Mouse (Mus musculus): ENCODE data around the gene Stx3.

The Stx3 gene

DNA sequence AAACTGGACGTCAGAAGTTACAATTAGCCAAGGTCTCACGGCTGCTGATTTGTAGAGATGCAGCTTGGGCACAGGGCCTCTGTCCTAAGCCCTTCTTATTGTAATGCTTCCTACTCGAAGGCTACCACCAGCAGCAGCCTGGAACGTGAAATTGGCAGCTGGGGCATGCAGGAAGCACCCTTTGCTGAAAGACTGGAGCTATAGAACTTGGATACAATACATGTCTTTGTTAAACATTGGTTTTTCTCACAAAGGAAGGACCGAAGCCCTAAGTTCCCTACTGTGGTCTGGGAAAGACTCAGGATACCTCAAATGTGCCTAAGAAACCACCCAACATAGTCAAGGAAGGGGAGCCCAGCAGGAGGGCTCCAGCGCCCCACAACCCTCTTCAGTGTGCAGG lies 11.4 kb downstream of the Stx3 start:
- DNase-seq (ENCODE audit: low spot score in 2 of 2), result no peak

DNA sequence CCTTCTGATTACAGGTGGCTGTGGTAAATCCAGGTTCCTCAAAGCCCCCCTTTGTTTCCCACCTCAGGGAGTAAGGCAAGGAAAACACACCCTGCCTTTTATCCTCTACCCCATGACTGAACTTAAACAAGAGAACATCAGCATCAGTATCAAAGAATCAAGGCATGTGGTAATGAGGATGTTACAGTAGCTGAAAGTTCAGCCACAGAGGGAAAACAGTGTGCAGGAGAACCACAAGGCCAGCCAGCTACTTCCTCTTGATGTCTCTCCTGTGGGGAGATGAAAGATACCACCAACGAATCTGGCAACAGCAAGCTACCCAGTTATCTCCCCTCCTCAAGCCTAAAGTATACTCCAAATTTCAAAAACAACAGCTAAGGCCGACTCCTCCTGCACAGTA lies 12.0 kb downstream of the Stx3 start:
- DNase-seq (ENCODE audit: low spot score in 2 of 2), result peak; percentile 5 to 7

DNA sequence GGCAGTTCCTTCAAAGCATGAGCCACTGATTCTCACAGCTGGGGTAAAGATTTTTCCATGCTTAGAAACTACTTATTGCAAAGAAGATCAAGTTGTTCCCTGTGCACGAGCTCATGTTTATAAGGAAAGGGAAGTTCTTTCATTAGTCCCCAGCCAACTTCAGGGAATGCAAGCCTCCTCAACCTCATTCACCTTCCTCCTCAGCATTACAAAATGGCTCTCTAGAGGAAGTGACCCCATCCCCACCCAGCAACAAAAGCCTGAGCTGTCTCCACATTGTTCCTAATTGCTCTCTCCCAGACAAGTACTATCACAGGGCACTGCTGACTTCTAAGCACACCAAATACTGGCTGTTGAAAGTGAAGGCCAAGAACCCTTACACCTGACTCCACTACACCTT lies 14.8 kb downstream of the Stx3 start:
- no peak for DNase-seq (ENCODE audit: low spot score in 2 of 2)

DNA sequence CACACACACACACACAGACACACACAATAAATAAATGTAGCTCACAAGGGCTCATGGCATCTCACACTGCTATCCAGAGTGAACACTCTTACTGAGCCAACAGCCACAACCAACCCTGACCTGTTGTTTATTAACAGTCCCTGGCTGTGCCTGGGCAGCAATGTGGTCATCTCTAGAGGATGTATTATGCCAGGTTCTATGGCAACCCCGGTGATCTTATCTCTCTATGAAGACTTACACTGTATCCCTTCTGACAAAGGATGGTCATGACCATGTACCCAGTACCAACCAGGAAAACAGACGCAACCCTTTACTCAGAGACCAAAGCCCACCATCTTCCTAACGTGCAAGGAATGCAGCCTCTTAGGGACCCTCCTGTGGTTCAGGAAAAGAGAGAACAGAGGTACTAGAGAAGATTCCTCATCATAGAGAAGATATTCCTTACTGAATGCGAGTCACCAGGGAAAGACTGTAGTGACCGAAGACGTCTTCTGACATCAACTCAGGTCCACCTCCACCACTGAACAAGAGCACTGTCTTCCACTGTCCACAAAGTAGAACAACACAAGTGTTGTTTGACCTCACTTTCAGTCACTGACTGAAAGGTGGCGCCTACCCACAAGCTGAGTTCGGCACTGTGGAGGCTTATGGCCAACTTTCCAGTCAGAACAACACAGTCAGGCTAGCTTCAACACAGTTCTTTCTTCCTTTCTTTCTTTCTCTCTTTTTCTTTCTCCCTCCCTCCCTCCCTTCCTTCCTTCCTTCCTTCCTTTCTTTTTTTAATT lies 18.5 kb downstream of the Stx3 start:
- no peak for DNase-seq (ENCODE audit: low spot score in 2 of 2)

DNA sequence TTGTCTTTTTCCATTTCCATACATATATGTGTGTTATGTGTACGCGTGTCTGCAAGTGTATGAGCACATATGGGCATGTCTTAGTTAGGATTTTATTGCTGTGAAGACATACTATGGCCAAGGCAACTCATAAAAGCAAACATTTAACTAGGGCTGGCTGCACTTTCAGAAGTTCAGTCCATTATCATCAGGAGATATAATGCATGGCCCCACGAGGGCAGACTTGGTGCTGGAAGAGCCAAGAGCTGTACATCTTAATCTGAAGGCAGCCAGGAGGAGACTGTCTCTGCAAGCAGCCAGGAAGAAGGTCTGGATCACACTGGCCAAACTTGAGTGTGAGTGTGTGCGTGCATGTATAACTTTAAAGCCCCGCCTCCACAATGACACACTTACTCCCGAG lies 24.8 kb downstream of the Stx3 start:
- DNase-seq (ENCODE audit: low spot score in 2 of 2), result no peak

DNA sequence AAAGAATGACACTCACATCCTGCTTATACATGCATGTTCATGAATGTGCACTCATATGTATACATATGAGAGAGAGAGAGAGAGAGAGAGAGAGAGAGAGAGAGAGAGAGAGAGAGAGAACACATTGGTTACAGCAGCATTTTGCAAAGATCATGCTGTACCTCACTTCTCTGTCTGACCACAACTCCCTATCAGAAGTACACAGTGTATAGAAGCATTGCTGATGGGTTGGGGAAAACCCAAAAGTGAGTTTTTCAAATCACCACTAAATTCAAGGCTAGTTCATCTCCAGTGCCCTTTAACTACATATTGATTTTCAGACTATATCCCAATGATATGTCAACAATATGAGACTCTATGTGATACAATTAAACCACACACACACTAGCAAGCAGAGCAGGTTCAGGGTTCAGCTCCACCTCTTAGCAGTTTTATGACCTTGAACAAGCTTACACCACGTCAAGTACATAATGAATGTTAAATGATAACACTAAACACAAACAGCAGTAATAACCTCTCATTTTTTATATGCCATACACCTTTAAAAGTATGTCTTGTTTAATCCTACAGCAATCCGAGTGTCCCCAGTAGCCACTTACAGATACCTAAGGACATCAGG lies 25.4 kb downstream of the Stx3 start:
- DNase-seq (ENCODE audit: low spot score in 2 of 2), result no peak

DNA sequence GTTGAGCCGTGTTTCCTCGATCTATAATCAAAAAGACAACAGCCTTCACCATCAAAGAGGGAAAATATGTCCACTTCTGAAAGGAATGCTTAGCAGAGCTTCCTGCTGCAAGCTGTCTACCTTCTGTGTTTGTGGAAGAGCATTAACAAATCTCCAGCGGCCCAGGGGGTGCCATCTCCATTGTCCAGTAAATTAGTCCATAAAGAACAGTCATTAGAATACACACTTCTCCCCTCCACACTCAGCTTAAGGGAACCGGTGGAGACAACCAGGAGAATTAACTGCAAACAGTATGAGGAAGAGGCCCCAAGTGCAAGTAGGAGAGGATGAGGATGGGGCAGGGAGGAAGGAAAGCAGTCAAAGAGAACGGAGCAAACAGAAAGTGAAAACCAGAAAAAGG lies 27.4 kb downstream of the Stx3 start:
- no peak for DNase-seq (ENCODE audit: low spot score in 2 of 2)

DNA sequence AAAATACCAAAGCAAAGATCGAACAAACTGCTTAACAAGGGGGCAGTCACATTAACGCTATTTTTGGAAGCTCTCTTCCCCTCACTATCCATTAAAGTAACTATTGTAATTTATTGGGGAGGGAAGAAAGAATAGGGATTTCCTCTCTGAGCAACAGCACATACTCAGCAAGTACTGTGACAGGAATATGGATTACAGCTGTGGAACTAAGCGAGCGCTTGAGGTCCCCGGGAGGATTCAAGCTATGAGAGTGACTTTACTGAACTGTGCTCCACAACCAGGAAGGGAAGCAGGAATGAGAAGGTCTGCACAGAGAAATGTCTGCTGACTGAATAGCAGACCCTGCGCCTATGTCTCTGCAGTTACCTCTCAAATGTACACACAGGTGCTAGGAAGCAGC lies 30.3 kb downstream of the Stx3 start:
- no peak for DNase-seq (ENCODE audit: low spot score in 2 of 2)

DNA sequence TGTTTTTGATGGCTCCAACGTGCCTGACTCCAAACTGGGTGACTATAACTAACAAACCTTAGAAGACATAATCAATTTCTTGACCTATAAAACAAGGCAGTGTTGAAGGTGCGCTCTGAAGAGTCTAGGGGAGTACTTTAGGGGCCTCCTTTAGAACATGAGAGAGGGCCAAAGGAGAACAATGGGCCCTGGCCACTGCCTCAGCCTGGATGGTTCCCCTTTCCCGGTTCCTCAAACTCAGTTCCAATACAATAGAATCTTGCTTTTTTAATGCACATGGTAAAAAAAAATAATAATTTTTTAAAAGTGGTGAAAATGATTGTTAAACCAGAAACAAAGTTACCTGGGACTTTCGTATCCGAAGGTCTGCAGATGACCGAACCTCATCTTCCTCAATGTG lies 31.4 kb downstream of the Stx3 start:
- no peak for DNase-seq (ENCODE audit: low spot score in 2 of 2)

DNA sequence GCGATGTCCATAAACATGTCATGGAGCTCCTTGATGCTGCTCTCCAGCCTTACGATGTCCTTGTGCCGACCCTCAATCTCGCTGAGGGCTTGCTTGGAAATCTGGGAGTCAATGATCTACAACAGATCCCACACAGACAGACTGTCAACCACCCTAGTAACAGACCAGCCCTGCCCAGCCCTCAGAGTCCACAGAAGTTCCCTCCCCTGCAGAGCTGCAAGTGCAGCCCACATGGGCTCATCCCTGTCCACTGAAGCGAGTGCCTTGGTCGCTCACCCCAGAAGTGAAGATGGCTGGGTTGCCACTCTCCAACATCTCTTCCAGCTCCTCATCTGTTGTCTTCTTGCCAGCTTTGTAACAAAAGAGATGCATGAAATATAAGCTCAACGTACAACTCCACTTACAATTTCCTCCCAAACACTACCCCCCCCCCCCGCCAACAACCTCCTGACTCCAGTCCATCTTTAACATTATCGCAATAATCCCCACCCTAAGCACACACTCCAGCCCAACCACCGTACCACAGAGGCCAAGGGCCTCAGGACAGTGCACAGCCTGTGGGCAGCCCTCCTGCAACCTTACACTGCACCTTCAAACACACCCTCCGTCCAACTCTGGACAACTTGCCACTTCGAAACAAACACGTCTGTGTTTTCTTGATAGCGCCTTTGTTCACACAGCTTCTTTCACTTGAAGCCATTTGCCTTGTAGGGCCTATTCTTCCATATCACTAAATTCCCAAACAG lies 33.6 kb downstream of the Stx3 start:
- DNase-seq (ENCODE audit: low spot score in 2 of 2), result no peak

DNA sequence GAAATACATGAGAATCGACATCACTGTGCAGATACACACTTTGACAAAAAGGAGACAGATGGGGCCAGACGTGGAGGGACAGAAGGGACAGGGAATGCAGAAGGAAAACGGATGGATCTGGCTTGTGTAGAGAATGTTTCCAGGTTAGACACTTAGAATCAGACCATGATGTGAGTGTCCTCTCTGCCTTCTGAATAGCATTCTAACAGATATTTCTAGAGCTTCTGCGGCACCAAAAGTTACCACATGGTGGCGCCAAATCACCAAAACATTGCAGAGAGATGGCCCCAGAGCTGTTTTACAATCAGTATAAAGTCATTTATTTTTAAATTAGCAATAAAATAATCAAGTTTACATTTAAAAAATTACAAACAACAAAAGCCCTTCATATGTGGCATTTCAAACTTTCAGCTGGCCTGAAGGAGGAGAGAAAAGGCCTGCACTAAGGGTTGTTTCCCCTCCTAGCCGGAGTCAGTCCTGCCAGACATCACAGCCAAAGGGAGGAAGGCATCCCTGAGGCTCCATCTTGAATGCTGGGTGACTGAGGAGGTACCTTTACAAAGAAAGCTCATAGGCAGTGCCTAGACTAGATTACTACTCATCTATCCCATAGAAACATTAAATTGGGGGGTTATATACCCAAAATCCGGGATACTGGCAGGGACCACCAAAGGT lies 41.9 kb downstream of the Stx3 start:
- peak in 1 of 2 experiments; percentile 52 for DNase-seq (ENCODE audit: low spot score in 2 of 2)

DNA sequence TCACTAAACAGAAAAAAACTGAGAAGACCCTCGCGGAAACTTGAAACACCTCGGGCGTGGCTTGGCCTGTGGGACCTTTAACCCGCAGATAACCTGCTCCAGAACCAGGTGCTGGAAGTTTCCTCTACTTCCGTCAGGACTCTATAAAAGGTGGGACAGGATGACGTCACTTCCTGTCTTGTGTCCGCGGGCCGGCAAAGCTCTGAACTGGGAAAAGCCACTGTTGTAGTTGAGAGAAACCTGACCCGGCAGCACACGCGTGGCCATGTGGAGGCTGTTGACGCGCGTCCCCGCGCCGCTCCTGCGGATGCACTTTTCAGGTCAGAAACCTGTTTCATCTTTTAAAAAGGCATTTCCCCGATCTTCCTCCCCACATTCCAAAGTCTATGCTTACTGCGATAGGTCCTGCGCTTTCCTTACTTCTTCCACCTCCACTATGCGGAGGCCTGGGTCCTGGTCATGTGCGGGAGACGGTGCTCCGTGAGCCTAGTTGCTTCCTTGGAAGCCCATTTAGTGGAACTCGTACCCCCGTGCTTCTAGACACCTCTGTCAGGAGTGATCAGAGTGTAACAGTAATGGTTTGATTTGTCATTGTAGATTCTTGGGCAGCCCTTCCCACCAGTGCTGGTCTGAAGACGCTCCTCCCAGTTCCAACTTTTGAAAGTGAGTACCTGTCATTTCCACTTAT lies 48.9 kb downstream of the Stx3 start, which contains the start of gene Mrpl16:
TSS of gene Mrpl16 (plus strand) at position 187 of the 688 bp plus-strand sequence.
- DNase-seq (ENCODE audit: low spot score in 2 of 2), result peak; percentile 84 to 89

DNA sequence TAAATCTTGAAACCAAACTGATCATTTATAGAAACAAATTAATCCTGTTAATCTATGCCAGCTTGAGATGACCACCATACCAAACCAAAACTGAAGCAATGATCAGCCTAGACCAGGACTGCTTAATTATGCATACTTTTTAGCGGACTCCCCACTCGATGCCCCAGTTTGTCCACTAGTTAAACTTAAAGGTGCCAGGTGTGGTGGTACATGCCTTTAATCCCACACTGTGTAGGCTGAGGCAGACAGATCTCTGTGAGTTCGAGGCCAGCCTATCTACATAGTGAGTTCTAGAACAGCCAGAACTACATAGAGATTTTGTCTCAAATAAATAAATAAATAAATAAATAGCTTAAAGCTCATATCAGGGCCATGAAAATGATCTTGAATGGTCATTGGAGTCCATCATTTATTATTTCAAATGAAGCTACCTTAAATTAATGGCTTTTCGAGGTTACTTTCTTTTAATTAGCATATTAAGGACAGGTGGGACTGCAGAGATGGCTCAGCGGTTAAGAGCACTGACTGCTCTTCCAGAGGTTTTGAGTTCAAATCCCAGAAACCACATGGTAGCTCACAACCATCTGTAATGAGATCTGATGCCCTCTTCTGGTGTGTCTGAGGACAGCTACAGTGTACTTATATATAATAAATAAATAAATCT lies 49.8 kb downstream of the Stx3 start:
- DNase-seq (ENCODE audit: low spot score in 2 of 2), result no peak

DNA sequence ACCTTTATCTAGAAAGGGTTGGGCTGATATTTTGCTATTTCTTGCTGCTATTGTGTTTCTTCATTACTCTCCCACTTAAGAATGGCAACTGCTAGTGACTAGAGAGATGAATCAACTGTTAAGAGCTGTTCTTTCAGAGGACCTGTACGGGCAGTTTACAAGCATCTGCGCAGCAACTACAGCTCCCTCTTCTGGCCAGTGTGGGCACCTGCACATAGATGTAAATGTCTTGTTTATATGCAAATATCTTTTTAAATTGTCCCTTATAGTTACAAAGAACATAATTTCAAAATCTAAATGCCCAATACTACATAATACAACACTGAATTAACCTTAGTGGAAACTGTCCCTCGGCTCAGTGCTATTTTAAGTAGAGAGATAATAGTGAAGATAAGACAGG lies 51.0 kb downstream of the Stx3 start:
- DNase-seq (ENCODE audit: low spot score in 2 of 2), result peak in 1 of 2 experiments; percentile 63

DNA sequence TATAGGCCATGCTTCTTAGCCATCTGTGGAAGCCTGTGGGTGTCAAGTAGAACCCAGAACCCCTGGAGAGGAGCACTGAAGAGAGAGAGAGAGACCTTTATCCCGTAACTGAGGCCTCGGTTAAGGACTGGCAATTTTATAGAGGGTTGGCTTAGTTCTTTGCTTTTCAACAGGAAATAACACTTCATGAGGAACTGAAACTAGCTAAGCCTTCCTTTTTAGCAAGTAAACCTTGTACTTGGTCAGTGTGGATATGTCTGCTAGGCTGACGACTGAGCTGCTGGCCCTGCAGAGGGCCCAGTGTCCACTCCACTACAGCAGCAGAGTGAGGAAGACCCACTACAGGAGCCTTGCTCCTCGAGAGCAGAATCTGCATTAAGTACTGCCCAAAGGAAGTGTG lies 52.8 kb downstream of the Stx3 start:
- DNase-seq (ENCODE audit: low spot score in 2 of 2), result no peak

DNA sequence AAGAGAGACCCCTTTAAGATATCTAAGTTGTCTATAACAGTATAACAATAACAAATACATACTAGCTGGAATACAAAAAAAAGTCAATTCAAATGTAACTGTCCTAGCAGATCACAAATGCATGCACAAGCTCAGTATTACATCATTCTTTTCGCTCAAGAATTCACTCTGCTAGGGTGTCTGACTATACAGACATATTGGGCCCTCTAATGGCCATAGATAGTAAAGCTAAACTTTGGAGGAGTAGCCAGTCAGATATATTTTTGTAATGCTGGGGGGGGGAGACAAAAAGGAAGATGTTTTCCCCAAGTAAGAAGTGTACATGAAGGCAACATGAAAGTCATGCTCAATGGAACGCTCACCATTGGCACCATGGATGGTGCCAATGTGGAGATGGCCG lies 54.1 kb downstream of the Stx3 start:
- no peak for DNase-seq (ENCODE audit: low spot score in 2 of 2)

DNA sequence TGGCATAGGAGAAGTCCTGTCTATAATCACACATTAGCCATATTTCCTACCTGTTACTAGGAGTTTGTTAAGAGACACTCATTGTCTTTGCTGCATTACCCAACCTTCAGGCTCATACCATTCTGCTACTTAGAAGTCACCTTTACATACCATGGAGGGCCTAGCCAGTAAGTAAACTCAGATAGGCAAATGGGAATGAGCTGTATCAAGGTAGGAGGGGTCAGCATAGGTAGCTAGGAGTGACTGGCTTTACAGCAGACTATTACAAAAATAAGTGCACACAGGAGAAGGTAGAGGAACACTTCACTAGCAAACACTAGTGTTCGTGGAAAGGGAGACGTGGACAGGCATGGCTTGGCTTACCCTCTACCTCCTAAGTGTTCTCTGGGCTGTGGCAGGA lies 71.9 kb downstream of the Stx3 start, which contains the start of gene Gif:
TSS of gene Gif (plus strand) at position 257 of the 400 bp plus-strand sequence.
- DNase-seq (ENCODE audit: low spot score in 2 of 2), result no peak

DNA sequence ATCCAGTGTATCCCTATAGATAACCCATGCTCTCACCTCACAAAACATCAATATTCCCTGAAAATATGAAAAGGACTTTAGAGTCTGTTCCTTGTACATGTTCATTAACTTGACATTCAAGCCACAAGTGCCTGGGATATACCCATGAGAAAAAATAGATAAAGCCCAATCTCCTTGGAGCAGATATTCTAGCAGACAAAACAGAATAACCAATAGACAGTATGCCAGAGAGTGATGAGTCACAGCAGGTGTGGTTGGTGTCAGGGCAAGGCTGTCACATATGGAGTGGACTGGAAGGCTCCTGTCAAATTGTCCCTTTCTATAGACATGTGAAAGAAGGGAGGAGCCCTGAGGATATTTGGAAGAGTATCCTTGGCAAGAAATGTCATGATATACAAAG lies 73.5 kb downstream of the Stx3 start:
- DNase-seq (ENCODE audit: low spot score in 2 of 2), result no peak

DNA sequence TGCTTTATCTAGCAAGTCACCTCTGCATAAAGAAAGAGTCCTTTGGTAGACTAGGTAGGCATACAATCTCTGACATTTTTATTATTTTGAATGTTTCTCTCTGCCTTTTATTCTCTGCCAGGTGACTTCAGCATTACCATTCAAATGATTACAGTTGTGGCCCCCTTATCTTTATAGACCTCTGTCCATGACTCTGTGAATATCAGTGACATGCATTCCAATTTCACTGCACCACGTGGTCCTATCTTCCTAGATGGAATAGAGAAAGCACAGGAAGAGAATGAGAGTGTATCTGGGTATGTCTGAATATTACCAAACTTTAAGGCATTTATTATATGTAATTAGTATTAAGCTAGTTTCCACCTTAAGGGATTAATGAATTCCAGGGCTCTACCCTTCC lies 82.7 kb downstream of the Stx3 start:
- DNase-seq (ENCODE audit: low spot score in 2 of 2), result no peak

DNA sequence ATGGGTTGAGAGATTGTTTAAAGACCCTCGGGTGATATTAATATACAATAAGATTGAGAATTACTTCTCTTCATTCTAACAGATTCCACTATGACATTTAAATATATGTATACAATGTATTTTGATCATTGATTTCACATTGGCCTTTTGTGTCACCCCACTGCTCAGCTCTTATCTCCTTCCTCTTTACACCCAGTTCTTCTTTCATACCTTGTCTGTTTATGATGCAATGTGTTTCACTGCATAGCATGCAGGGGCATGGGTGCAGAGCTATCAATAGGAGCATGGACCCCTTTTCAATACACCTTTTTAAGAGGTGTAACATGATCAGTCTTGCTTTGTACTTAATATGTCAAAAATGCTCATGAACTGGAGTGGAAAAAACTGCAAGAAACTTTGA lies 88.9 kb downstream of the Stx3 start:
- DNase-seq (ENCODE audit: low spot score in 2 of 2), result no peak

DNA sequence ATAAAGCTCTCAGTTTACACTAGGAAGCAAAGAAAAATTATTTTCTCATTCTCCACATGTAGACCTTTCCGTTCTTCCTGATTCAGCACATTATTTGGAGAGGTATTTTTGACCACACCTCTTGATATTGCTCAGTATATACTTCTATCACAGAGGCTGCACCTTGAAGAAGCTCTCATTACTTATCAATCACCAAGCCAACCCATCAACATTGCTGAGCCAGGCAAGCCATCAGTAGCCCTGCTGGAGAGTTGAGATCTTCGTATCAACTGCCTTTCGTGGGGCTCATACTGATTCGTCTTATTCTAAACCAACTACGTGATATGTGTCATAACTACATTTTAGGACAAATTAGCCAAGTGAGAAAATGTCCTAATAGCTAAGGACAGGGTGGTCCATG lies 91.9 kb downstream of the Stx3 start:
- no peak for DNase-seq (ENCODE audit: low spot score in 2 of 2)
